Mouse (Mus musculus): ENCODE data around the gene Rapgef5. TPM values are rescaled to one million over a fixed set of nuclear protein-coding genes. Genes with fewer than 3 reads are reported as not detected.

The Rapgef5 gene
- total RNA-seq, 2 experiments from 2014 or later, result 45.1 to 47.6 TPM

- DNase-seq, result no peak
These were observed 14.8 kb downstream of the Rapgef5 start for GRCm38 (mm10) chr12:117531106-117531505.

- peak; percentile 57 for DNase-seq
These were observed 17.2 kb downstream of the Rapgef5 start for GRCm38 (mm10) chr12:117533176-117534086.

- peak; percentile 40 for DNase-seq
These were observed 17.9 kb downstream of the Rapgef5 start for GRCm38 (mm10) chr12:117534087-117534751.

- DNase-seq, result peak; percentile 35
These were observed 24.1 kb downstream of the Rapgef5 start for GRCm38 (mm10) chr12:117540352-117540751.

- no peak for DNase-seq
These were observed 29.0 kb downstream of the Rapgef5 start for GRCm38 (mm10) chr12:117545277-117545676.

GRCm38 (mm10) chr12:117553353-117553752, 37.1 kb downstream of the Rapgef5 start:
- no peak for DNase-seq

GRCm38 (mm10) chr12:117554612-117555063, 38.4 kb downstream of the Rapgef5 start:
- DNase-seq, result no peak

- DNase-seq, result peak; percentile 17
These were observed 44.2 kb downstream of the Rapgef5 start for GRCm38 (mm10) chr12:117560450-117560849.

- no peak for DNase-seq
These were observed 45.3 kb downstream of the Rapgef5 start for GRCm38 (mm10) chr12:117561411-117562059.

GRCm38 (mm10) chr12:117562085-117562484, 45.8 kb downstream of the Rapgef5 start:
- DNase-seq, result no peak

- no peak for DNase-seq
These were observed 47.6 kb downstream of the Rapgef5 start for GRCm38 (mm10) chr12:117563859-117564258.

GRCm38 (mm10) chr12:117566298-117566697, 50.0 kb downstream of the Rapgef5 start:
- DNase-seq, result no peak

GRCm38 (mm10) chr12:117569671-117570070, 53.4 kb downstream of the Rapgef5 start:
- DNase-seq, result no peak

GRCm38 (mm10) chr12:117584256-117584655, 68.0 kb downstream of the Rapgef5 start:
- no peak for DNase-seq

GRCm38 (mm10) chr12:117585390-117585789, 69.1 kb downstream of the Rapgef5 start:
- DNase-seq, result no peak

GRCm38 (mm10) chr12:117586124-117586523, 69.8 kb downstream of the Rapgef5 start:
- peak; percentile 82 for DNase-seq

GRCm38 (mm10) chr12:117589186-117589585, 72.9 kb downstream of the Rapgef5 start:
- no peak for DNase-seq

GRCm38 (mm10) chr12:117592019-117592418, 75.7 kb downstream of the Rapgef5 start:
- peak; percentile 7 for DNase-seq

- DNase-seq, result no peak
These were observed 76.3 kb downstream of the Rapgef5 start for GRCm38 (mm10) chr12:117592583-117592982.

- no peak for DNase-seq
These were observed 78.9 kb downstream of the Rapgef5 start for GRCm38 (mm10) chr12:117595179-117595578.

- DNase-seq, result no peak
These were observed 81.9 kb downstream of the Rapgef5 start for GRCm38 (mm10) chr12:117598190-117598589.

- no peak for DNase-seq
These were observed 89.7 kb downstream of the Rapgef5 start for GRCm38 (mm10) chr12:117605966-117606365.

GRCm38 (mm10) chr12:117612715-117613114, 96.4 kb downstream of the Rapgef5 start:
- no peak for DNase-seq
